Mouse (Mus musculus) splenic B cell, adult 2 months (primary cell): ENCODE results near the gene Olfr1358.
A peak's percentile ranks its signal among the peaks of the same experiment; 100 is the strongest.
"Not testable (repeated sequence)": the region's sequence is repeated elsewhere in the genome, so short reads cannot be mapped to it uniquely, and the experiment has no call there.

ENCODE experiments used
- DNase-seq: peaks from one replicate; pipeline ENCODE4 v3.0.0-alpha.2; 2011; ENCODE audit warnings: low read depth, low spot score
- H3K27me3 ChIP-seq: 2 replicates; pipeline ENCODE4 v1.6.1; 2012; ENCODE audit warnings: mild to moderate bottlenecking, low read length, moderate library complexity, mixed read lengths; ENCODE audit not compliant: control insufficient read depth, poor library complexity, insufficient read depth, severe bottlenecking
- H3K36me3 ChIP-seq: 2 replicates; pipeline ENCODE4 v1.6.1; 2012; ENCODE audit warnings: mild to moderate bottlenecking, low read length, moderate library complexity, mixed read lengths; ENCODE audit not compliant: control insufficient read depth, poor library complexity, insufficient read depth, severe bottlenecking

Olfr1358 gene

DNA sequence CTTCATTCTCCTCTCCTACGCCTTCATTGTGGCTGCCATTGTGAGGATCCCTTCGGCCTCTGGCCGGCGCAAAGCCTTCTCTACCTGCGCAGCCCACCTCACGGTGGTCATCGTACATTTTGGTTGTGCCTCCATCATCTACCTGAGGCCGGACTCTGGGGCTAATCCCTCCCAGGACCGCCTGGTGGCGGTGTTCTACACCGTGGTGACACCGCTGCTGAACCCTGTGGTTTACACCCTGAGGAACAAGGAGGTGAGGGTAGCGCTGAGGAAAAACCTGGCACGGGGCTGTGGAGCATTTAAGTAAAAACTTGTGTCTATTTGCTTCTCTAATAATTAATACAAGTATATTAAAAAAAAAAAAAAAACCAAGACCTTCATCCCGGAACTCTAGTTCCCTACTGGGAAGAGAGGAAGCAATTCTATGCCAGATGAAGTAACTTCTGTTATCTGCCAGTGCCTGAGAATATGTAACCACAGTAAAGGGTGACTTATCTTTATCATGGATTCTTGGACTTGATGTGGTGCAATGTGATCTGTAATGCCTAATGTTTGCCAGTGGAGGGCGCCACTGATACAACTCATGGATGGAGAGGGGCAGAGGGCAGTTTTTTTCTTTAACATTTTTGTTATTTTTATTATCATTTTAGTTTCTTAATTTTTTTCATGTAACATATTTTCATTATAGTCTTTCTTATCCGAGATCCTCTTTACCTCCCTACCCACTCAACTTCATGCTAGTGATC lies 3.2 kb downstream of the Olfr1358 start:
- DNase-seq = peak; percentile 62
- H3K36me3 ChIP-seq = no peaks in the 10 kb centered on the region
- H3K27me3 ChIP-seq = no peaks in the 10 kb centered on the region

DNA sequence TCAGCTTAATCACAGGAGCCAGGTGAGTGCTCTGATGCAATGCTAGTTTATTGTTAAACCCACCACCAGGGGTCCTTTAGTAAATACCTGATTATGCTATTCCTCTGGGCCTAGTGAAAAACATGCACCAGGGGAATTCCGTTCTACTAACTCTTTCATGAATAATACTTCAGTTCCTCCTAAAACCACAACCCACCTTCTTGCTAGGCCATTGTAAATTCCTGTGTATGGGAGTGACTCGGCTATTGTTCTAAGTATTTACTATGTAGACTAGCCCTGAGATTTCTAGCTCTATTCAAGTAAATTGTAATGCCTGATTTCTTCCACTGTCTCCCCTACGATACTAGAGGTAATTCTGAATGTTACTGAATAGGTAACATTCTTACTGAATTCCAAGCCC lies 7.8 kb downstream of the Olfr1358 start:
- H3K27me3 ChIP-seq, H3K36me3 ChIP-seq, DNase-seq: not testable (repeated sequence)

DNA sequence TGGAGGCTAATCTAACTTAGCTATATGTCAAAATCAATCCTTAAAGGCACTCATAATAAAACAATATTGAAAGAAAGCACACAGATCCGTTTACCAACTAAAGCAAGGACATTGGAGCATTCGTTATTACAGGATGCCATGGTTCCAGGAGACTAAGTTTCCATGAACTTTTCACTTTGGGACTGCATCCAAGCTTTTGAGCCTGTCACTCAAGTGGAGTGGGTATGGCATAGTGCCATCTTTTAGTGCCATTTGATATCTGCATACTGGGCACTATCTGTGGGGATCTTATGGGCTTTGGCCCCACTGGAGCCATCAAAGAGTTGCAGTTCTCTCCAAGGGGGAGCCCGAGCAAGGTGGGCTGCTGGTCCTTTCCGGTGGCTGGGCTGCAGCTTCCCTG lies 8.3 kb downstream of the Olfr1358 start:
- no peaks in the 10 kb centered on the region for H3K27me3 ChIP-seq
- no peaks in the 10 kb centered on the region for H3K36me3 ChIP-seq
- no peak for DNase-seq

- DNase-seq = peak; percentile 22
- Histone ChIP-seq H3K27me3 (no peaks in the 10 kb centered on the region), H3K36me3 (no peaks in the 10 kb centered on the region)
Observed at GRCm38 (mm10) chr10:78540943-78541342, 23.7 kb downstream of the Olfr1358 start.

GRCm38 (mm10) chr10:78565070-78565469 lies 47.8 kb downstream of the Olfr1358 start:
- DNase-seq = no peak
- H3K36me3 ChIP-seq = no peaks in the 10 kb centered on the region

DNA sequence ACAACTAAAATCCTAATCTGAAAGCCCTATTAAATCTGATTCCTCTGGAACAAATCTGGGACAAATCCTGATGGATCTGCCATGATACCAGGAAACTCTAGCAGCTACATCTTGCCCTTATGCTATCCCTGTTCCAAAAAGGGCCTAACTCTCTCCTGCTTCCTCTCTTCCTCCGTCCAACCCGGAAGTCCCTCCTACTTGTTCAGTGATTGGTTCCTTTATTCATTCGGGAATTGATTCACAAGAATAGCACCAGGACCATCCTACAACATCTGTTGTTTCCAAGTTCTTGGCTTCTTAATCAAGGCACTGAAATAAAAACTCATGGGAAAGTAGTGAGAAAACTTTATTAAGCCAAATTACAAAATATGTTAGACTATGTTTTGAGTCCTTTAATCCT lies 52.0 kb downstream of the Olfr1358 start:
- no peak for DNase-seq
- no peaks in the 10 kb centered on the region for H3K27me3 ChIP-seq
- H3K36me3 ChIP-seq = no peaks in the 10 kb centered on the region

More at GRCm38 (mm10) chr10:78565070-78565469, 47.8 kb downstream of the Olfr1358 start:
- no peaks in the 10 kb centered on the region for H3K27me3 ChIP-seq

GRCm38 (mm10) chr10:78569686-78570085 lies 52.5 kb downstream of the Olfr1358 start:
- no peaks in the 10 kb centered on the region for H3K27me3 ChIP-seq
- no peak for DNase-seq
- H3K36me3 ChIP-seq = no peaks in the 10 kb centered on the region
